Mouse (Mus musculus) ES-E14 (cell line): ENCODE results near the gene Sstr3.

ENCODE experiments used
- CHD2 ChIP-seq: IDR thresholded peaks from 2 replicates; pipeline ENCODE4 v1.6.1; 2014; ENCODE audit warnings: mild to moderate bottlenecking, low read depth, low read length, inconsistent platforms
- HCFC1 ChIP-seq: IDR thresholded peaks from 2 replicates; pipeline ENCODE4 v1.6.1; 2012; ENCODE audit warnings: low read length, inconsistent platforms, borderline replicate concordance; ENCODE audit not compliant: insufficient read depth
- MAFK ChIP-seq: IDR thresholded peaks from 2 replicates; pipeline ENCODE4 v1.6.1; 2014; ENCODE audit warnings: mild to moderate bottlenecking, low read depth, low read length, inconsistent platforms; ENCODE audit not compliant: insufficient read depth
- ZC3H11A ChIP-seq: IDR thresholded peaks from 2 replicates; pipeline ENCODE4 v1.6.1; 2012; ENCODE audit warnings: low read depth, mild to moderate bottlenecking, inconsistent platforms, low read length, borderline replicate concordance
- ZNF384 ChIP-seq: IDR thresholded peaks from 2 replicates; pipeline ENCODE4 v1.6.1; 2012; ENCODE audit warnings: low read depth, low read length, inconsistent platforms

DNA sequence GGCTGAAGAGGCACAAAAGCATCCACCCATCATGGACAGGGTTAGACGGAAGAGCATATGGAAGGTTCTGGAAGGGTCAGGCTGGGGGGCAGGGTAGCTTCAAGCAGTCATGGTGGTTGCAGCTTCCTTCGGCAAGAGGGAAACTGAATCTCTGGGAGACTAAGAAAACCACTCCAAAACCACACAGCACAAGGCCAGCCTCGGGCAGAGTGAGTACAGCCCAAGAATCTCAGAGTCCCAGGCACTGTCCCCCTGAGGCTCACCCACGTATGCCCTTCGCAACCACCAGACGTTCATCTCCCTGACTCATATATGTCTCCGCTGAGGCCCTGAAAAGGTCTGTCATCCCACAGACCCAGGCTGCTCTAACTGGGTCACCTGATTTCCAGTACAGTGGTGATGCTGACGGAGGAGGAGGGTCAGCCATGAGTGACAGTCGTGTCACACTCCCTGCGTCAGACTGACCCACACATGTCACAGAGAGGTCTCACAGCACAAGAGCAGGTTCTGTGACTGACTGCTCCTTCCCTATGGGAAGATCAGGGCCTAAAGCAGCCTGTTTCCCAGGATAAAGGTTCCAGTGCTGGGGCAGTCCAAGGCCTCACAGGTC is 51.0 kb downstream of the Sstr3 start:
- TF ChIP-seq ZC3H11A = no peak
- no peak for TF ChIP-seq CHD2
- TF ChIP-seq ZNF384 = no peak
- TF ChIP-seq HCFC1 = no peak
- no peak for TF ChIP-seq MAFK
